Mouse (Mus musculus): ENCODE results near the gene Natd1.

The Natd1 gene

GRCm38 (mm10) chr11:60914491-60914890 is at the start of gene Natd1:
Gene Natd1, minus strand, starts transcription at chr11:60914750.
- no peak for DNase-seq (ENCODE audit: low spot score)

- no peak for DNase-seq (ENCODE audit: low spot score)
These were observed 48.2 kb upstream of the Natd1 start for GRCm38 (mm10) chr11:60962709-60963108.

- no peak for DNase-seq (ENCODE audit: low spot score)
These were observed 46.6 kb upstream of the Natd1 start for GRCm38 (mm10) chr11:60961176-60961575.

- no peak for DNase-seq (ENCODE audit: low spot score)
These were observed 44.4 kb upstream of the Natd1 start for GRCm38 (mm10) chr11:60958948-60959347.

- no peak for DNase-seq (ENCODE audit: low spot score)
These were observed 41.3 kb upstream of the Natd1 start for GRCm38 (mm10) chr11:60955621-60956383.

GRCm38 (mm10) chr11:60954255-60955104 is 39.9 kb upstream of the Natd1 start:
- no peak for DNase-seq (ENCODE audit: low spot score)

GRCm38 (mm10) chr11:60953803-60954202 is 39.3 kb upstream of the Natd1 start:
- DNase-seq (ENCODE audit: low spot score) = peak; percentile 98

- no peak for DNase-seq (ENCODE audit: low spot score)
These were observed 38.4 kb upstream of the Natd1 start for GRCm38 (mm10) chr11:60952986-60953385.

GRCm38 (mm10) chr11:60952362-60952761 is 37.8 kb upstream of the Natd1 start:
- DNase-seq (ENCODE audit: low spot score) = no peak

GRCm38 (mm10) chr11:60951896-60952295 is 37.3 kb upstream of the Natd1 start:
- no peak for DNase-seq (ENCODE audit: low spot score)

- DNase-seq (ENCODE audit: low spot score) = no peak
These were observed 30.5 kb upstream of the Natd1 start for GRCm38 (mm10) chr11:60945003-60945402.

GRCm38 (mm10) chr11:60942263-60943015 is 27.9 kb upstream of the Natd1 start:
- no peak for DNase-seq (ENCODE audit: low spot score)

- peak; percentile 79 for DNase-seq (ENCODE audit: low spot score)
These were observed 26.8 kb upstream of the Natd1 start for GRCm38 (mm10) chr11:60941370-60941769.

GRCm38 (mm10) chr11:60940501-60940900 is 26.0 kb upstream of the Natd1 start:
- no peak for DNase-seq (ENCODE audit: low spot score)

GRCm38 (mm10) chr11:60939487-60939886 is 24.9 kb upstream of the Natd1 start:
- no peak for DNase-seq (ENCODE audit: low spot score)

- DNase-seq (ENCODE audit: low spot score) = no peak
These were observed 23.1 kb upstream of the Natd1 start for GRCm38 (mm10) chr11:60937611-60938010.

GRCm38 (mm10) chr11:60935975-60936373 is 21.4 kb upstream of the Natd1 start:
- no peak for DNase-seq (ENCODE audit: low spot score)

- no peak for DNase-seq (ENCODE audit: low spot score)
These were observed 20.9 kb upstream of the Natd1 start for GRCm38 (mm10) chr11:60935326-60935974.

GRCm38 (mm10) chr11:60934795-60935194 is 20.2 kb upstream of the Natd1 start:
- no peak for DNase-seq (ENCODE audit: low spot score)

GRCm38 (mm10) chr11:60933178-60933930 is 18.8 kb upstream of the Natd1 start:
- DNase-seq (ENCODE audit: low spot score) = no peak

GRCm38 (mm10) chr11:60932503-60933020 is 18.0 kb upstream of the Natd1 start:
- DNase-seq (ENCODE audit: low spot score) = peak; percentile 19
